Mouse (Mus musculus) cortical plate, adult 2 months (tissue): ENCODE measurements around the gene Ttc39d.

Experiments
- CTCF ChIP-seq: fragments of 200-500 bp; IDR thresholded peaks from 2 replicates; pipeline ENCODE4 v1.5.1; 2011; ENCODE audit warnings: mild to moderate bottlenecking, control low read depth, low read length; ENCODE audit not compliant: insufficient read depth; ENCODE audit errors: extremely low read depth
- POLR2A ChIP-seq: fragments of 200-500 bp; IDR thresholded peaks from 2 replicates; pipeline ENCODE4 v1.6.1; 2011; ENCODE audit warnings: mild to moderate bottlenecking, low read length, control low read depth; ENCODE audit not compliant: insufficient read depth; ENCODE audit errors: extremely low read depth

GRCm38 (mm10) chr17:80170951-80171350, 36.3 kb upstream of the Ttc39d start:
- TF ChIP-seq CTCF (no peak), POLR2A (no peak)
